Mouse (Mus musculus): ENCODE data around the gene Htr5a.

Gene Htr5a

GRCm38 (mm10) chr5:27880329-27881036 lies 38.5 kb downstream of the Htr5a start:
- in situ Hi-C loops (cut with MboI; ENCODE audit: low sequenced_read_pairs): no loop called here

GRCm38 (mm10) chr5:27881261-27881660 lies 39.3 kb downstream of the Htr5a start:
- in situ Hi-C loops (cut with MboI; ENCODE audit: low sequenced_read_pairs): no loop called here

- in situ Hi-C loops (cut with MboI; ENCODE audit: low sequenced_read_pairs): no loop called here
Measured at GRCm38 (mm10) chr5:27888080-27888479, 46.1 kb downstream of the Htr5a start.

GRCm38 (mm10) chr5:27895961-27896360 lies 54.0 kb downstream of the Htr5a start:
- in situ Hi-C loops (cut with MboI; ENCODE audit: low sequenced_read_pairs): no loop called here

GRCm38 (mm10) chr5:27899756-27900155 lies 57.8 kb downstream of the Htr5a start:
- in situ Hi-C loops (cut with MboI; ENCODE audit: low sequenced_read_pairs): no loop called here

GRCm38 (mm10) chr5:27900186-27900585 lies 58.2 kb downstream of the Htr5a start:
- in situ Hi-C loops (cut with MboI; ENCODE audit: low sequenced_read_pairs): no loop called here

All from CH12F3 (cell line).